Mouse (Mus musculus) R1 (cell line): ENCODE measurements at regions not wholly inside any gene's neighbourhood (a gene's known extent, or its start where the extent isn't known, plus 50 kb on each side); places are given as distances from the start of the nearest gene placed in this dataset.

Source experiments
- DNase-seq: peaks from one replicate; pipeline ENCODE4 v3.0.0-alpha.2; 2018; ENCODE audit warnings: low read depth, low spot score

DNA sequence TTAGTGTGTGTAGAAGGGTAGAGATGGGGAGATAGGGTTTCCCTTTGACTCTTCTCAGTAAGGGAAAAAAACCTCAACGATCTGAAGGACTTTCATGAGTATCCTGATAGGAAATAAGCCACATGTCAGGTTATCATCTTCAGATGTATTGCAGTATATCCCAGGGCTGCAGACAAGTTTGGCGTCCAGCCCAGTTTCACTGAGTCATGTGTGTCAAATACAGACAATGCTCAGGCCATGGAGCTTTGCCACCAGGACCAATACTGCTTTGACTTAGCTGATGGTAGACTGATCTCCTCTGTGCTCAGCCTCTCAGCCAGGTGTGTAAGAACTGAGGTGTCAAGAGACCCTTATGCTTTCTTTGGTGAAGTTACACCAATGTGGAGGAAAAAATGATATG, 62.9 kb downstream of the Cst10 start:
- DNase-seq = no peak

- no peak for DNase-seq
Observed at GRCm38 (mm10) chr2:149472411-149472810, 67.6 kb downstream of the Cst10 start.

- DNase-seq = no peak
Observed at GRCm38 (mm10) chr2:149493280-149493988, 88.6 kb downstream of the Cst10 start.

GRCm38 (mm10) chr2:149512870-149513269, 108.0 kb downstream of the Cst10 start:
- DNase-seq = no peak

GRCm38 (mm10) chr2:149524424-149524823, 119.6 kb downstream of the Cst10 start:
- DNase-seq = no peak

- no peak for DNase-seq
Observed at GRCm38 (mm10) chr2:149542837-149543236, 138.0 kb downstream of the Cst10 start.

- DNase-seq = no peak
Observed at GRCm38 (mm10) chr2:149545708-149546107, 140.9 kb downstream of the Cst10 start.

DNA sequence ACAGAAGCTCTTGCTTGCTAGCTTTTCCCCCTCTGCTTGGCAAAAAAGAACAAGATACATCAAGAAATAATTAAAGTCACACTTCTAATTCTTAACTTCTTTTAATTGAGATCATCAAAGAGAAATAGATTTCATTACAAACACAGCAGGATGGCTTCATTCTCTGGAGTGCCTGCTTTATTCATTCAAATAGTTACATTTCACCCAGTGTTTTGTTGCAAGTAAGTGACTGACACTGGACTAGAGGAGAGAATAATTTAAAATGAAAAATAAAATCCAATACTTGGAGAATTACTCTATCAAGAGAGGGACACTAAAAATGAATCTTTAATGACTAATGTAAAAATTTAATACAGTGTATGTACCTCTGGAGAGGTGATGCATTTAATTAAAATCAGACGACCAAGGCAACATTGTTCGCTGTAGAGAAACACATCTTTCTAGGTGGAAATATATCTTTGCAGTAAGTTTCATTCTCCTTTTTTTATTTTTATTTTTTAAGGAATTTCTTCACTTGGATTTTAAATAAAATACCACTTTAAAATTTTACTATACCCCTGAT, 141.9 kb downstream of the Cst10 start:
- DNase-seq = no peak

DNA sequence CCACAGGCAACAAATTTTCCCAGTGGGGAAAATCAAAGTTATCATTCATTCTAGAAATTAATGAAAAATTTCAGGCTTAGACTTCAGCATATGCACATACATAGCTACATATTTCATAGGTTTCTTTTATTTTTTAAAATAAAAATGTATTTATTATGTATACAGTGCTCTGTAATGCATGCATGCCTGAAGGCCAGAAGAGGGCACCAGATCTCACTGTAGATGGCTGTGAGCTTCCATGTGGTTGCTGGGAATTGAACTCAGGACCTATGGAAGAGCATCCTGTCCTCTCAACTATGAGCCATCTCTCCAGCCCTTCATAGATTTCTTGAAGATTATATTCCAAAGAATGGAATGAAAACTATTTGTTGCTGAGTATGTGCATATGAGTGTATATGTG, 150.4 kb downstream of the Cst10 start:
- DNase-seq = peak; percentile 16

GRCm38 (mm10) chr2:149573773-149574172, 168.9 kb downstream of the Cst10 start:
- peak; percentile 27 for DNase-seq

- no peak for DNase-seq
Observed at GRCm38 (mm10) chr2:149602581-149602980, 197.7 kb downstream of the Cst10 start.

DNA sequence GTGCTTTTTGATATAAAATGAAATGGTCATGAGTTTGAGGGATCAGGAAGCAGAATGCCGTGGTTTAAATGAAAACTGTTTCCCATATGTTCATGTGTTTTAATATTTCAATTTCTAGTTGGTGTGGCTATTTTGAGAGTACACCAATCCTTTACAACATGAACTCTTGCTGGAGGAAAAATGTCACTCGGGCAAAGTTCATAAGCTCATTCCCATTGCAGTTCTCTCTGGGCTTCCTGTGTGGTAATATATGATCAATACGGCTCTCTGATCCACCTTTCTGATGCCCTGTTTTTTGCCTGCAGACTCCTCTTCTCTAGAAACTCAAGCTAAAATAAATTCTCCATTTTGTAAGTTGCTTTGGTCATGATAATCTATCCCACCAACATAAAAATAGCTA, 208.5 kb downstream of the Cst10 start:
- no peak for DNase-seq

DNA sequence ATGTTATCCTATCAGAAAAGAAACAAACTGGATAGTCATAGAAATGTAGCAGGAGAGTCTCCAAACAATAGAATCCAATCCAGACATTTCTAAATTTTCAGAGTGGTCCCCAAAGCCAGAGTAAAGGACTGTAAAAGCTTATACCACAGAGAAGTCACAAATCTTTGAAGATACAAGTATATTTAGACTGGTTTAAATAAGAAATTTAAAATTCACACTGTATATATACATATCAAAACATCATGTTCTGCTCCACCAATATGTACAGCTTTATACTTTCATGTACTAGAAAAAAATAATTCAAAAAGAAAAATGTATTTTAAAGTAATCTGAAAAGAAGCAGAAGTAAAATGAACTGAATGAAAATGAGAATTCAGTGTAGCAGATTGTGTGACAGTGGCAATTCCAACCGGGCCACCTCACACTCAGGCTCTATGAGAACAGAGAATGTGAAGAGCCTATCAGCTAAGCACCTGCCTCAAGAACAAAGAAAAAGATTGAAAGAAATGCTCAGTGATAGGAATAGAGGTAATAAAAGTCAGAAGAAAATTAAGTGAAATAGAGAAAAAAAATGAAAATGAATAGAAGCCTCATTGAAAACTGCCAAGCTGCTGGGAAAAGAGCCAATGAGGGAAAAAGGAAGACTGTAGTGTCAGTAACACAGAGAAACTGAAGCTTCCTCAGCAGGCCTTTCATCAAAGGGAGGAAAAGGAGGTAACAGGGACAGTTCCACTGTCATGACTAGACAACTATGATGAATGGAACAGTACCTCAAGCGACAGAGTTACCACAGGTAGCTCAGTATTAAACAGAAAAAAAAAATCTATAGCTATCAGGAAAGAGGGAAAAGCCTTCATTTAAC, 209.5 kb downstream of the Cst10 start:
- no peak for DNase-seq

- no peak for DNase-seq
Observed at GRCm38 (mm10) chr2:149625626-149626025, 203.4 kb upstream of the Syndig1 start.

DNA sequence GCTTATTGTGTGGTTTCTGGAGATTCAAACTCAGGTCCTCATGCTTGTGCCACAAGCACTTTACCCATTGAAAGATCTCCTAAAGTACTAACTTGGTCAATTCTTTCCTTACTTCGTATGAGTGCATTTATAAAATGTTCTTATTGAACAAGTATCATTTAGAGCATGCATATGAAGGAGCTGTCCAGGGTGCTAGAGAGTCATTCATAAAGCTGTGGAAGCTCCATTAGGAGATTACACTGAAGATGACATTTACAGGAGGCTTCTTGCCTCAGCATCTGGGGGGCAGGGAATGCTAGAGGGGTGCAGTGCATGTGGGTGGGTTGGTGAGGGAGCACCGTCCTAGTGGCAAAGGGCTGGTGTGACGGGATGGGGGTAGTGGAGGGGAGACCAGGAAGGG, 187.8 kb upstream of the Syndig1 start:
- DNase-seq = peak; percentile 41

DNA sequence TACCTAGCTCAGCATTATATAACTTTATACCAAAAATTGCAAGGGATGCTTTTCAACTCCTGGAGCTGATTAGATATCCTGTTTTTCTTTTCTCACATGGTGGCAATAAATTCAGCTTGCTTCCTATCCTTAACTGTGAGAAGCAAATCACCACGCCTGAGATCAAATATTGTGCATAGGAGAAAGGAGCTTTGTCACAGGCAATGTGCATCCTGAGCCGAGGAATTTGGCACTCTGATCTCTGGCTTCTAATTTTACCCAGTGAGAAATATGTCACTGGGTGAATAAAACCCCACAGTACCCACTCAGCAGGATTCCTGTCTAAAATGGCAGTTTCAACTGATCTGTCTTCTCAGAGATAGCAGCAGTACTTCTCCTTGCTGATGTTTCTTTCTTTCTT, 177.2 kb upstream of the Syndig1 start:
- DNase-seq = no peak

DNA sequence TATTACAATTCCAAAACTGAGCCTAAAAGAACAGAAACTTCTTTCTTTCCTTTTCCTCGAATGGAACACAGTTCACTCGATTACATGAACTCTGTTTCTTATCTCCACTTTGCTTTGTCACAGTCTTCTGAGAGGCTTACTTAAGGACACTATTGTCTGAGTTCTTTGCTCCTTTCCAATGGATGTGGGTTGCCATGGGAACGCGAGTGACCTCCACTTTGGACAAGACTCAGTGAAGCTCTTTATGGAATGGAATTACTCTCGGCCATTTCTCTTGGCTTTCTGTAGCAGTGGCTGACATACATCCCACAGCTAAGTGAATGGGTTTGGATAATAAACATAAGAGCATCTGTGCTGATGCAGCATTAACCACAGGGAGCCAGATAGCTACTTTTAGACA, 167.9 kb upstream of the Syndig1 start:
- DNase-seq = peak; percentile 18

DNA sequence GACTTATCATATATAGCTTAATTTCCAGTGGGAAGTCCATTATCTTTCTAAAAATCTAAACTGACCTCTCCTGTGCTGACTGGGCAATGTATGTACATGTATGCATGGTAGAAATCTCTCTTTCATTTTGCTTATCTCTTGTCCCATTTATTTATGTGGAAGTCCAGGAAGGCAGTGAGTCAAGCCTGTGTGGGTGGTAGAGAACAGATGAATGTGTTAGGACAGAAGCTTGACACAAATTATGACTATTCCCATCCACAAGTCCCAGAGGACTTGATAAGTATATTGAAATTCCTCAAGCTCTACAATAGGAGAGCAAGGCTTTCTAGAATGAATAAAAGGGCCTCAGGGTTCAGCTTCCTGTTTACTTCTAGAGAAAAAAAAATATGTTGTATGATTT, 164.6 kb upstream of the Syndig1 start:
- no peak for DNase-seq

- DNase-seq = no peak
Observed at GRCm38 (mm10) chr2:149666412-149666811, 162.6 kb upstream of the Syndig1 start.

- DNase-seq = no peak
Observed at GRCm38 (mm10) chr2:149671870-149672269, 157.1 kb upstream of the Syndig1 start.

DNA sequence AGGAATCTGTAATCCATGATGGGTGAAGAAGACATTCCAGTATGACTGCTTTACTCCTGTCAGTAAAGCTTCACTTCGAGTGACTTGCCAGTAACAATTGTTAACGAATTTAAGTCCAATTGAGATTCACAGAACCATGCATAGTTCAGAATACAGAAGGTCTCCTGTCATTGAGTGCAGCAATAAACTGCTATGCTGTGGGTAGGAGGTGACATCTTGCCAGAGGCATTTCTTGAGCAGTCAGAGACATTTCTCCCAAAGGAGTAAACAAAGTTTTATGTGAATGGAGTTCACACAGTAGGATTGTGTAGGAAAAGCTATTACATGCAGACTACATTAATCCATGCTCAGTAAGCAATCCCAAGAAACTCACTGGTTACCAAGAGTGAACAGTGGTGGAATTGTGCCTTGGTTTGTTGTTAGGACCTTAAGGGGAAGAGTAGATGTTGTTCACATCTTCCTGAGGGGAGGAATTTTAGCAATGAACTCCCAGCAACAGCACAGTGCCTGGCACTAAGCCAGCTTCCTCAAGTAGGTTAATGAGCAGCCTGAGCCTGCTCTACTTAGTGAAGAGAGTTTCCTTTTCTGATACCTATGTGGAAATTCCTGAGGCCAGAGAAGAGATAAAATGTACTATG, 149.1 kb upstream of the Syndig1 start:
- no peak for DNase-seq

DNA sequence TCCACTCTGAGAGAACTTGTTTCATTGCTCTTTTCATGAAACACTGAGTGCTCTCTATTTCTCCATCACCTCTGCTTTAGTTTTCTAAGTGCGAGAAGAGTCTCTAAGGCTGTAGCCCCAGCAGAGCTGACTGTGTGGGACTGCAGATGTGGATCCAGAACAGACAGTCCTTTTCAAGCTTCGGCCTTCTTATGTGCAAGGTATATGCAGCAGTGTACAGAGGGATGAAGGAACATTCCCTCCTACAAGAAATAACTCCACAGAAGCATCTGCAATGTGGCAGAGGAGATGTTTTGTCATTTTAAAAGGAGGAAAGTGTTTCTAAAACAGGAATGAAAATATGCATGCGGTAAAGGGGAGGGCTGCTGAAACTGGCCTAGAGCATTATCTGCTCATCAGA, 106.7 kb upstream of the Syndig1 start:
- DNase-seq = no peak
